Mouse (Mus musculus): ENCODE measurements around the gene 6430571L13Rik. TPM values are rescaled to one million over a fixed set of nuclear protein-coding genes. Genes with fewer than 3 reads are reported as not detected.

Gene 6430571L13Rik
- polyA plus RNA-seq, 1 experiment from 2014 or later: 1.2 TPM

DNA sequence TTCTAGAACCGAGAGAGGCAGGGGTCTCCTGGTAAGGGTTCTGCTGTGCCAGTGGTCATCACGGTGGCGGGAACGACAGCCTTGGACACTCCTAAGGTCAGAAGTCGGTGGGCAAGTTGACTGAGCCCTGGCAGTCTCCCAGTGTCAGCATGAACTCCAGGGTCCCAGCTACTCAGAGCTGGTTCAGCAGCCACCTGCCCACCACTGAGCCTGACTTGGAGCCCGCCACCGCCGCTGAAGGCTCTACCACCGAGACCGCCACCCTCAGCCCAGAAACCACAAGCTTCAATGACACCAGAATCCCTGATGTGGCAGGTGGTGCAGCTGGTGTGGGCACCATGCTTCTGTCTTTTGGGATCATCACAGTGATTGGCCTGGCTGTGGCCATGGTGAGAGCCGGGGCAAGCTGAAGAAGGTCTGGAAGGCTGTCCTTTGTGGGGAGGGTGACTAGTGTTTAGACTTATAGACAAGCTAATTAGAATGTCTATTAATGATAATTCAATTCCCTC, 1.9 kb downstream of the 6430571L13Rik start:
- ChIA-PET POLR2A (no interaction called here), CTCF (interaction anchor here (1.0 to 2.2 kb wide), 2 partner anchors 12 to 16 kb away, joined by 3 to 4 read pairs; no protein-coding TSS in a partner anchor)
- TF ChIP-seq CTCF (IDR thresholded peaks at IDR 0.05): no peak
- in situ Hi-C loops (cut with MboI; ENCODE audit: low pct_unique_long_range_greater_than_20kb): loop anchor here (10.0 kb wide), 1 partner anchor 177 kb away; no protein-coding TSS in a partner anchor
- no peak for ATAC-seq
- H3K27me3 ChIP-seq: no peaks in the 10 kb centered on the region
- DNase-seq (ENCODE audit: low read depth, low spot score): no peak

GRCm38 (mm10) chr9:107343146-107343943, 2.9 kb downstream of the 6430571L13Rik start:
- POLR2A ChIA-PET: no interaction called here
- in situ Hi-C loops (cut with MboI; ENCODE audit: low pct_unique_long_range_greater_than_20kb): loop anchor here (10.0 kb wide), 1 partner anchor 179 kb away; no protein-coding TSS in a partner anchor
- ATAC-seq (no peak), DNase-seq (ENCODE audit: low read depth, low spot score) (no peak)
- CTCF ChIA-PET: interaction anchor here (1.7 kb wide), 1 partner anchor 14 kb away, joined by 4 read pairs; no protein-coding TSS in a partner anchor
- no peak for TF ChIP-seq CTCF (IDR thresholded peaks at IDR 0.05)
- H3K27me3 ChIP-seq: no peaks in the 10 kb centered on the region

DNA sequence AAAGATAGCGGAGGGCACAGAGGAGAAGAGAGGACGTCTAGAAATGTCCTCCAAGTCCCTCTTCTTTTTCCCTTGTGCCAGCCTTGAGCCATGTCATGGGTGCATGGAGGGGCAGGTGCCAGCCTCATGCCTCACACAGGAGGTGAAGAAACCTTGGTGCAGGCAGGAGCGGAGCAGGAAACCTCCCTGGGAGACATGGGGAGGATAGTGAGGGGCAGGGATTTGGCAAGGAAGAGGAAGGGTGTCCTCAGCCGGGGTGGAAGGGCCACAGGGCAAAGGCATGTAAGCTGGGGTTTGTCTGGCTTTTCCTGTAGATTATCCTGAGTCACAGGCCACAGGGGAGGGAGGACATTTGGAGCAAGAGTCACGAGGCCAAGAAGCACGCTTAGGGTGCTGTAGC, 3.6 kb downstream of the 6430571L13Rik start:
- H3K27me3 ChIP-seq: no peaks in the 10 kb centered on the region
- TF ChIP-seq CTCF (IDR thresholded peaks at IDR 0.05): no peak
- in situ Hi-C loops (cut with MboI; ENCODE audit: low pct_unique_long_range_greater_than_20kb): loop anchor here (10.0 kb wide), 1 partner anchor 179 kb away; no protein-coding TSS in a partner anchor
- POLR2A ChIA-PET: no interaction called here
- DNase-seq (ENCODE audit: low read depth, low spot score) (no peak), ATAC-seq (no peak)
- CTCF ChIA-PET: interaction anchor here (1.7 kb wide), 1 partner anchor 13 kb away, joined by 4 read pairs; no protein-coding TSS in a partner anchor

DNA sequence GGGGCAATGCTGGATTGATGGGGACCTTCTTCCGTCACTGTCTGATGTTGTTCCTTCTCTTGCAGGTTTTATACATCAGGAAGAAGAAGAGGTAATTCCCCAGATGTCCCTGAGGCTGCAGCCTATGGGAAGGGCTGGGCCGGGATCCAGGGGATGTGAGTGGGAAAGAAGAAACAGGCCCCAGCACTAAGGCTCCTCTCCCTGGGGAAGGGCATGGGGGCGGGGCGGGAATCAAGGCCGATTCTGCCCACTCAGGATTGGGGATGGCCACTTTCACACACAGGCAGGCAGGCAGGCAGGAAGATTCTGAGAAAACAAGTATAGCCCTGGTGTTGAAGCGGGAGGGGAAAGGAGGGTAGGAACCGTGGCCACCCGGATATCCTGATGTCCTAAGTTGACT, 5.7 kb downstream of the 6430571L13Rik start:
- POLR2A ChIA-PET: no interaction called here
- DNase-seq (ENCODE audit: low read depth, low spot score) (no peak), ATAC-seq (no peak)
- CTCF ChIA-PET: interaction anchor here (1.7 kb wide), 1 partner anchor 8 kb away, joined by 3 read pairs; no protein-coding TSS in a partner anchor
- H3K27me3 ChIP-seq: no peaks in the 10 kb centered on the region
- TF ChIP-seq CTCF (IDR thresholded peaks at IDR 0.05): no peak
- in situ Hi-C loops (cut with MboI; ENCODE audit: low pct_unique_long_range_greater_than_20kb): loop anchor here (10.0 kb wide), 1 partner anchor 181 kb away; no protein-coding TSS in a partner anchor

DNA sequence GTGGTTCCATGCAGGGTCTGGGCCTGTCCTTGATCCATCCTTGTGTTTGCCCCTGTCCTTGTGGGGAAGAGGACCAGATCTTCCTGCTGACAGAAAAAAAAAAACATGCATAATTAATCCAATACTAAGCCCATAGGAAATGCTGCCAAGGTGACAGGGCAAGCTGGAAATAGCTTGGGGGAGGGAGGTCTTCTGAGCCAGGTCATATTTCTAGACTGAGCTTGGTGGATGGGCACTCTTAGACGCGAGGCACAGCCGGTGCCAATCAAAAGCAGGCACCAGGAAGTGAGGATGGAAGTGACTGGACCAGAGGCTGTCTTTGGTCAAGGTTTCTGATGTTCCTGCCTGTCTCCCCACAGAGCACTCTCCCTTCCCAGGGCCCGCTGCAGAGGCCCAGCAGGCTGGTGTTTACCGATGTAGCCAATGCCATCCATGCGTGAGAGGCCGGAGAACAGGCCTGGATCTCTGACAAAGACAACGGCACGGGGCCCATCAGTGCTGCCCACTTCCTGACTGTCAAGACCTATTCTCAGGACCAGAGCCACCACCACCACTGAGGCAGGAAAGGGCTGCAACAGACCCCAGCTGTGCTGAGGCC, 7.3 kb downstream of the 6430571L13Rik start:
- ChIA-PET POLR2A (no interaction called here), CTCF (no interaction called here)
- in situ Hi-C loops (cut with MboI; ENCODE audit: low pct_unique_long_range_greater_than_20kb): loop anchor here (10.0 kb wide), 1 partner anchor 183 kb away; no protein-coding TSS in a partner anchor
- TF ChIP-seq CTCF (IDR thresholded peaks at IDR 0.05): no peak
- DNase-seq (ENCODE audit: low read depth, low spot score): no peak
- no peak for ATAC-seq
- H3K27me3 ChIP-seq: no peaks in the 10 kb centered on the region

DNA sequence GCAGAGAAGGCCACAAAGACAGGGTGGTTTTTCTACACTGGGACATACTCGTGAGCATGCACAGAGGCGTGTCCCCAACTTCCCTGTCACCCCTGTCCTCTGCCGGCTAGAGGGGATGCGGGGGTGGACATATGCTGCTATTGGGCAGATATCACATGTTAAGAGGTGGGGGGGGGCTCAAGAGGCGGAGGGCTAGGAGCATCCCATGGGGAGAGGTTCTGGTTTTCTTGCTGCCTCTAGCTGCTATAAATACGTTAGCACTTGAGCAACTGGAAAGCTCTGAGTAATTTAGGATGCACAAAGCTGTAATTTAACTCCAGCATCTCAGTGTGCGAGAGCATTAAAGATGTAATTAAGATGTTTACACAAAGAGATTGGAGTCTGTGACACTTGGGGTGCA, 8.9 kb downstream of the 6430571L13Rik start:
- ATAC-seq (no peak), DNase-seq (ENCODE audit: low read depth, low spot score) (no peak)
- no peak for TF ChIP-seq CTCF (IDR thresholded peaks at IDR 0.05)
- H3K27me3 ChIP-seq: no peaks in the 10 kb centered on the region
- POLR2A ChIA-PET: no interaction called here
- in situ Hi-C loops (cut with MboI; ENCODE audit: low pct_unique_long_range_greater_than_20kb): loop anchor here (10.0 kb wide), 1 partner anchor 185 kb away; no protein-coding TSS in a partner anchor
- CTCF ChIA-PET: interaction anchor here (1.0 kb wide), 1 partner anchor 9 kb away, joined by 4 read pairs; no protein-coding TSS in a partner anchor

- no peak for ATAC-seq
- DNase-seq (ENCODE audit: low read depth, low spot score): no peak
- CTCF ChIA-PET: interaction anchor here (1.0 to 2.7 kb wide), 4 partner anchors 9 to 143 kb away, joined by 3 to 11 read pairs (median 4); partner anchors contain the start of gene 6430571L13Rik
- in situ Hi-C loops (cut with MboI; ENCODE audit: low pct_unique_long_range_greater_than_20kb): no loop called here
- POLR2A ChIA-PET: interaction anchor here (1.1 kb wide), 1 partner anchor 59 kb away, joined by 3 read pairs; the partner anchor contains the start of gene Cish
- peaks cover 7% of the 10 kb centered on the region for H3K27me3 ChIP-seq
- no peak for TF ChIP-seq CTCF (IDR thresholded peaks at IDR 0.05)
Measured at GRCm38 (mm10) chr9:107354826-107355225, 14.4 kb downstream of the 6430571L13Rik start.

DNA sequence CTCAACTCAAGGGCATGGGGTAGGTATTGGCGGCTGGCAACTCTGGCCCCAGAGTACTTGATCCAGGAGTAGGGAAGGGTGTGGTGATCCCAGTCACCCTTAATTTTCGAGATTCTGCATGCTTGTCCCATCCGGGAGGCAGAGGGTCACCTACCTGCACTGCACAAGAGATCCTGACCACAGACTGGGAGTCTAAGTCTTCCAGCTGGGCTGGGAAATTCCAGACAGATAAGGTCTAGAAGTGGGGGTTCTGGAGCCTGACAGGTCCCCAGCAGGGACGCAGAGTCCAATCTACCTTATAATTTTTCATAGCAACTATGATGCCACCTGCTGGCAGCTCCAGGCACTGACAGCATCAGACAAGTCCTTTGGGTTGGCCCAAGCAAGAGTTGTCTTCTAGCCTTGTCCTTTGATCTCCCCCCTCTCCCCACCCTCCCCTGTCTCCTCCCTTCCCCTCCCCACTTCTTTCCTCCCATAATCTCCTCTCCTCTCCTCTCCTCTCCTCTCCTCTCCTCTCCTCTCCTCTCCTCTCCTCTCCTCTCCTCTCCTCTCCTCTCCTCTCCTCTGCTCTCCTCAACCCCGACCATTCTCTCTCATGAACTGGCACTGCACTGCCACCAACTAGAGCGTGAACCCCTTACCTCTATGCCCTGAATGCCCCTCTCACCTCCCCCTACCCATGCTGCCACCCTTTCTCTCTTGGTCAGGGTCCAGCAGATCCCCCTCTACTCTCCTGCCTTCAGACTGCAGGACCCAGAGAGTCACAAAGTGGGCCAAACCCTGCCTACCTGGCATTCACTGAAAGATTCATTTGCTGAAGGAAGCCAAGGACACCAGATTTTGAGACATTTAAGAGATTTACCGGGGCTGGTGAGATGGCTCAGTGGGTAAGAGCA, 15.7 kb downstream of the 6430571L13Rik start:
- CTCF ChIA-PET: interaction anchor here (1.0 to 2.6 kb wide), 4 partner anchors 12 to 66 kb away, joined by 3 to 8 read pairs (median 5); partner anchors contain the start of gene Mapkapk3
- in situ Hi-C loops (cut with MboI; ENCODE audit: low pct_unique_long_range_greater_than_20kb): no loop called here

GRCm38 (mm10) chr9:107357651-107358050, 17.2 kb downstream of the 6430571L13Rik start:
- TF ChIP-seq CTCF (IDR thresholded peaks at IDR 0.05): peak; percentile 88
- in situ Hi-C loops (cut with MboI; ENCODE audit: low pct_unique_long_range_greater_than_20kb): no loop called here
- DNase-seq (ENCODE audit: low read depth, low spot score) (no peak), ATAC-seq (no peak)
- ChIA-PET CTCF (interaction anchor here (0.6 to 2.6 kb wide), 12 partner anchors 9 to 153 kb away, joined by 3 to 8 read pairs (median 4); partner anchors contain the start of genes 6430571L13Rik and Mapkapk3), POLR2A (no interaction called here)
- H3K27me3 ChIP-seq: peaks cover 30% of the 10 kb centered on the region

More for the DNA sequence above, 15.7 kb downstream of the 6430571L13Rik start:
- TF ChIP-seq CTCF (IDR thresholded peaks at IDR 0.05): peak; percentile 80
- POLR2A ChIA-PET: no interaction called here
- H3K27me3 ChIP-seq: peaks cover 20% of the 10 kb centered on the region
- ATAC-seq: no peak
- DNase-seq (ENCODE audit: low read depth, low spot score): no peak

Data from Patski (cell line).